Mouse (Mus musculus) lung, embryonic 16.5 days (tissue): ENCODE measurements around the gene Hba-a1. TPM values are rescaled to one million over a fixed set of nuclear protein-coding genes. Genes with fewer than 3 reads are reported as not detected.
"Not testable (repeated sequence)": the region's sequence is repeated elsewhere in the genome, so short reads cannot be mapped to it uniquely, and the experiment has no call there.

ENCODE experiments used
- ATAC-seq: fragments of 200-750 bp; cut with Nextera tagmentation; 2 replicates; pipeline ENCODE4 v1.8.0; 2017; ENCODE audit warnings: low read depth, mild to moderate bottlenecking, moderate library complexity
- H3K27ac ChIP-seq: fragments of 300-500 bp; sonication (generic); 2 replicates; pipeline ENCODE4 v1.5.1; 2014; ENCODE audit warnings: mild to moderate bottlenecking, control low read depth, low read length
- H3K27me3 ChIP-seq: fragments of 300-500 bp; sonication (generic); 2 replicates; pipeline ENCODE4 v1.6.1; 2014; ENCODE audit warnings: low read depth, low read length, mixed read lengths; ENCODE audit not compliant: control insufficient read depth, insufficient read depth
- H3K36me3 ChIP-seq: fragments of 300-500 bp; sonication (generic); 2 replicates; pipeline ENCODE4 v1.6.1; 2014; ENCODE audit warnings: low read length; ENCODE audit not compliant: control insufficient read depth, insufficient read depth
- H3K4me1 ChIP-seq: fragments of 300-500 bp; sonication (generic); replicated peaks from 2 replicates; pipeline ENCODE4 v1.6.1; 2014; ENCODE audit warnings: low read length, mixed read lengths; ENCODE audit not compliant: control insufficient read depth, insufficient read depth
- H3K4me2 ChIP-seq: fragments of 300-500 bp; sonication (generic); 2 replicates; pipeline ENCODE4 v1.6.1; 2014; ENCODE audit warnings: low read depth, low read length, control low read depth
- H3K4me3 ChIP-seq: fragments of 300-500 bp; sonication (generic); 2 replicates; pipeline ENCODE4 v1.5.1; 2014; ENCODE audit warnings: mild to moderate bottlenecking, low read length, control low read depth
- H3K9ac ChIP-seq: fragments of 300-500 bp; sonication (generic); 2 replicates; pipeline ENCODE4 v1.6.1; 2014; ENCODE audit warnings: low read length, control low read depth
- H3K9me3 ChIP-seq: fragments of 300-500 bp; sonication (generic); 2 replicates; pipeline ENCODE4 v1.6.1; 2016; ENCODE audit warnings: low read length; ENCODE audit not compliant: control insufficient read depth
- WGBS: fragments of 180-500 bp; shearing (Covaris S2); extraction: QIAGEN DNeasy Blood & Tissue Kit; methylation state at CpG from one replicate; pipeline ENCODE4 v1.1.7; 2014; 5-methylcytosine and 5-hydroxymethylcytosine counted together
- polyA plus RNA-seq: library from polyadenylated mRNA; unstranded; fragments of >200 nt; fragmentation: Nextera tagmentation; extraction: Ambion mirVana; gene quantifications from 2 replicates; pipeline ENCODE4 v1.2.1, GENCODE M21; 2015

Gene Hba-a1
- polyA plus RNA-seq, result 8,555 and 10,091 TPM in 2 replicates

DNA sequence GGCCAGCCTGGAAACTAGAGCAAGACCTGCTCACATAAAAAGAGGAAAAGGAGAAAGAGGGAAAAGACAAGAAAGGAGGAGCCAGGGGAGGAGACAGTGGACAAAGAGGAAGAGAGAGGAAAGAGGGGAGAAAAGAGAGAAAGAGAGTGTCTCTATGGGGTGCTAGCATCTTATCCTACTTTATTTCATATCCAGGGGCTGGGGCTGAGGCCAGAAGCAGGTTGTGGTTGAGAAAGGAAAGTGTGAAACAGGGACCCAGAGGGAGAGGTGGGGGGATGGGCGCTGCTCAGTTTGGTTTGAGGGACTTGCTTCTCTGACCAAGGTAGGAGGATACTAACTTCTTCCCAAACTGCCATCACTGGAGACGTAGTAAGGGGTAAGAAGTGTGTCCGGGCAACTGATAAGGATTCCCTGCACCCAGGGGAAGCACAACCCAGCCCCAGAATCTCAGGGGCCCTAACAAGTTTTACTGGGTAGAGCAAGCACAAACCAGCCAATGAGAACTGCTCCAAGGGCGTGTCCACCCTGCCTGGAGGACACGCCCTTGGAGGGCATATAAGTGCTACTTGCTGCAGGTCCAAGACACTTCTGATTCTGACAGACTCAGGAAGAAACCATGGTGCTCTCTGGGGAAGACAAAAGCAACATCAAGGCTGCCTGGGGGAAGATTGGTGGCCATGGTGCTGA lies at the start of gene Hba-a1:
Gene Hba-a1 (plus strand): TSS at position 421 of the 687 bp plus-strand sequence.
- H3K36me3 ChIP-seq, H3K9me3 ChIP-seq, H3K27ac ChIP-seq, H3K4me1 ChIP-seq, H3K27me3 ChIP-seq, H3K4me3 ChIP-seq, H3K4me2 ChIP-seq, H3K9ac ChIP-seq, ATAC-seq: not testable (repeated sequence)
- WGBS, result no CpG with 5 or more reads among the region's 5 CpGs

GRCm38 (mm10) chr11:32233895-32234294 lies 49.4 kb upstream of the Hba-a1 start:
- no peak overlapping the region for H3K4me3 ChIP-seq
- H3K9ac ChIP-seq, result no peak overlapping the region
- 86% methylated on average over 3 of the region's 3 CpGs for WGBS
- H3K27ac ChIP-seq, result no peak overlapping the region
- no peak overlapping the region for H3K4me2 ChIP-seq
- no peaks in the 10 kb centered on the region for H3K27me3 ChIP-seq
- no peaks in the 10 kb centered on the region for H3K9me3 ChIP-seq
- ATAC-seq, result no peak
- peaks cover 9% of the 10 kb centered on the region for H3K4me1 ChIP-seq
- H3K36me3 ChIP-seq, result peaks cover 33% of the 10 kb centered on the region

DNA sequence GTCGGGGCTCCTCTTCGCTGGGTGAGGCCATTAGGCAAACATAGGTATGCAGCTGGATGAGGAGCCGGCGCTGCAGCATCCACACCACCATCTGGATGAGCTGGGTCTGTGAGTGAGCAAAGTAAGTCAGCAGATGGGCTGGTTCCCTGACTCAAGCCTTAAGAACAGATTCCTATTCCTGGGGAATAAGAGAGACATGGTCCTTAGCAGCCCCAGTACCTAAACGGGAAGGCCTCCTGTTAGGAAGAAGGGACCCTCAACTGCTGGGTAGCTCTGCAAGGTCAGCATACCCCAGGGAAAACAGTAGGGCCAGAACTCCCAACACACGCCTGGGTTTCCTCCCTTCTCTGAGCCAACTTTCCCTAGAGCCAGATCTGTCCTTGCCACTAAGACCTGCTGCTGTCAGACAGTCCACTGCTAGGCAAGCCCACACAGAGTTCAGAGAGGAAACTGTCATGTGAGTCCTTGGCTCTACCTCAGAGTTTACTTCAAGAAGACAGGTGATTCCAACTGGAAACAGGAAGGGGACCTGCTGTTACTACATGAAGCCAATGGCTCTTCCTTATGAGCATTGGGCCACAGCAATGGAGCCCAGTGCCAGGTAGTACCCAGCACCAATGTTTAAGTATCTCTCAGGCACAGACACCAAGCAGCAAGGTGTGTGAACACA lies 48.4 kb upstream of the Hba-a1 start:
- Histone ChIP-seq H3K36me3 (peaks cover 40% of the 10 kb centered on the region), H3K4me1 (peaks cover 9% of the 10 kb centered on the region), H3K4me2 (no peak overlapping the region), H3K9me3 (no peaks in the 10 kb centered on the region), H3K27ac (peak overlapping the region; percentile 44; the same call in 1 of the 2 replicates), H3K4me3 (no peak overlapping the region), H3K9ac (no peak overlapping the region), H3K27me3 (no peaks in the 10 kb centered on the region)
- 81% methylated on average over 6 of the region's 6 CpGs for WGBS
- ATAC-seq, result no peak

- Histone ChIP-seq H3K27me3 (no peaks in the 10 kb centered on the region), H3K27ac (peak overlapping the region; percentile 44; the same call in 1 of the 2 replicates), H3K4me2 (no peak overlapping the region), H3K36me3 (peaks cover 34% of the 10 kb centered on the region), H3K9ac (no peak overlapping the region), H3K4me1 (peaks cover 9% of the 10 kb centered on the region), H3K4me3 (no peak overlapping the region), H3K9me3 (no peaks in the 10 kb centered on the region)
- peak; percentile 73 for ATAC-seq
- 34% methylated on average over 3 of the region's 3 CpGs for WGBS
These were observed 47.7 kb upstream of the Hba-a1 start for GRCm38 (mm10) chr11:32235646-32236045.

DNA sequence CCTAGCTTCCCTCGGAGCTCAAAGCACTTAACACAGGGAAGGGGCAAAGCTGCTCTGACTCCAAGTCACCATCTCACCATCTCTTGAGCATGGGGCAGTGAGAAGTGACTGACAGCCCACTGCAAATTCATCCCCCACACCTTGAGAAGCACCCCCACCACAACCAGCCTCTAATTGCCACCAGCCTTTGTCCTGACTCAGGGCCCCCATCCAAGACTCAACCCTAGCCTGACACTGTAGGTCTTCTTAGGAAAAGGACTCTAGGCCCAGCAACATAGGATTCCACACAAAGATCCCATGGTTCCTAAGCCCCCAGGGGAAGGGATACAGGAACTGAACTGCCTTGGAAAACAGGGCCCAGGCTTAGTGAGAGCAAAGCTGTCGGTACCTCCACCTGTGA lies 47.2 kb upstream of the Hba-a1 start:
- Histone ChIP-seq H3K4me1 (peaks cover 9% of the 10 kb centered on the region), H3K9me3 (no peaks in the 10 kb centered on the region), H3K27ac (no peak overlapping the region), H3K4me3 (no peak overlapping the region), H3K4me2 (no peak overlapping the region), H3K27me3 (no peaks in the 10 kb centered on the region), H3K9ac (no peak overlapping the region), H3K36me3 (peaks cover 33% of the 10 kb centered on the region)
- no peak for ATAC-seq
- 66% methylated on average over 2 of the region's 2 CpGs for whole genome bisulfite sequencing

DNA sequence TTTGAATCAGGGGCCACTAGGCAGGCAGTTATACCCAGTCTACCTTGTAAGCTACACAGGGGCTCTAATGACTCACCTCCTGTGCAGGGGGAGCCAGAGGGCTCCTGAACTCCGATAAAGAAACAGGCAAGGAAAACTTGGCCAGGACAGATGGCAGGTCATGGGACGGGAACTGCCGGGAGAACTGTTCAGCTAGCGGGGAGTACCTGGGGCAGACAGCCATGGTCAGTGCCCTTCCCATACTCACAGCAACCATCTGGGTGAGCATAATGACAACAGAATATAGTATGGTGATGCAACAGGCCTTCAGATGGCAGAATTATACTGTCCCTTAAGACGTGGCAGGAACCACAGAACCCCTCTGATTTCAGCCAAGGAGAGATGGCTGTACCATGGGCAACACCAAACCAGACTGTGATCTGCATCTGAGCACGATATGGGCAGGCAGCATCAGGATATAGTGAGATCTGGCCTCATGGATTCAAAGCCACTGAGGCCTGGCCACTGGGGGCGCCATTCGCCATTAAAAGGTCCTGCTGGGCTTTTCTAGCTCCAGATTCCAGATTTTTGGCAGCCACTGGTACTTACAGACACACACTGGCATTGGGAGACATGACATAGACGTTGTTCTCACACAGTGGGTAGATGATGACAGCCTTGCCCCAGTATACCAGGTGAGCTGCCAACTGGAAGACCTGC lies 46.5 kb upstream of the Hba-a1 start:
- peaks cover 29% of the 10 kb centered on the region for H3K36me3 ChIP-seq
- H3K9me3 ChIP-seq, result no peaks in the 10 kb centered on the region
- H3K9ac ChIP-seq, result no peak overlapping the region
- no peak for ATAC-seq
- H3K27ac ChIP-seq, result no peak overlapping the region
- no peak overlapping the region for H3K4me3 ChIP-seq
- peaks cover 9% of the 10 kb centered on the region for H3K4me1 ChIP-seq
- no peaks in the 10 kb centered on the region for H3K27me3 ChIP-seq
- 57% methylated on average over 9 of the region's 9 CpGs for WGBS
- H3K4me2 ChIP-seq, result no peak overlapping the region

DNA sequence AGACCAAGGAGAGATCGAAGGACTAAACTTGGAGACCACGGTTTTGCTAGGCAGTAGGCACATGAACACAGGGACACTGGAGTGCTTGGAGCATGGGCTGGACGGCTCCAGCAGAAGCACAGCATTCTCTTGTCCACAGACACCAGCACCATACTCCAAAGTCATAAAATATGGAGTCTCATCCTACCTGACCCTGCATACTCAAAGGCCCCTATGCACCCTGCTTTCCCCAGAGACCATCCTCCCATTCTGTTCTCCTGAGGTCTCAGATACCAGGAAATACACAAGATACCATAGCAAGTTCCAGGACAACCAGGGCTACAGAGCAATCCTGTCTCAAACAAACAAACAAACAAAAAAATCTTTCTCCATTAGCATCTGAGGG lies 45.9 kb upstream of the Hba-a1 start:
- no peak for ATAC-seq
- H3K9me3 ChIP-seq, result no peaks in the 10 kb centered on the region

GRCm38 (mm10) chr11:32238093-32238860 lies 45.0 kb upstream of the Hba-a1 start:
- Histone ChIP-seq H3K9me3 (no peaks in the 10 kb centered on the region), H3K4me2 (no peak overlapping the region), H3K9ac (no peak overlapping the region), H3K27ac (no peak overlapping the region), H3K4me1 (peaks cover 9% of the 10 kb centered on the region), H3K27me3 (no peaks in the 10 kb centered on the region), H3K36me3 (peaks cover 21% of the 10 kb centered on the region), H3K4me3 (no peak overlapping the region)
- WGBS, result 68% methylated on average over 5 of the region's 5 CpGs
- 0 out of 2 replicates have a peak, but pooled peaks have one; percentile 37 for ATAC-seq

More for the DNA sequence above, 45.9 kb upstream of the Hba-a1 start:
- H3K9ac ChIP-seq, result no peak overlapping the region
- no peak overlapping the region for H3K27ac ChIP-seq
- H3K4me3 ChIP-seq, result no peak overlapping the region
- H3K36me3 ChIP-seq, result peaks cover 25% of the 10 kb centered on the region
- H3K4me2 ChIP-seq, result no peak overlapping the region
- H3K27me3 ChIP-seq, result no peaks in the 10 kb centered on the region
- peaks cover 9% of the 10 kb centered on the region for H3K4me1 ChIP-seq
- WGBS, result 89% methylated on average over 3 of the region's 3 CpGs

DNA sequence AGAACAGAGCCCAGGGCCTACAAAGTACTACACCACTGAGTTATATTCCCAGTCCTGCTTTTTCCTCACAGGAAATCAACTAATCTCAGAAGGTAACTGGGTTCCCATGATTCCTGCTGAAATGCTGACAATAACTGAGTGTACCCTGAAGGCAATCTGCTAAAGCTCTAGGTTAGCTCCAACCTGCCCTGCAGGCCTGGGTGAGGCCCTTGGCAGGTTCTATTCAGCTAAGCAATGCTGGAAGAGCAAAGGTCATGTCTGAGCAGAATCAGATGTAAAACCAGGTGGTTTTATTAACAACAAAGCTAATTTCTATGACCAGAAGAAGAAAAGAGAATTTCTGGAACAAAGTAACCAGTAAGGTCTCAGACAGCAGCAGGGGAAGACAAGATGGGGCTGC lies 41.9 kb upstream of the Hba-a1 start:
- Histone ChIP-seq H3K36me3 (peaks cover 14% of the 10 kb centered on the region), H3K27ac (no peak overlapping the region), H3K4me3 (no peak overlapping the region), H3K4me1 (no peaks in the 10 kb centered on the region; the same call in 1 of the 2 replicates), H3K4me2 (no peak overlapping the region), H3K9ac (no peak overlapping the region), H3K9me3 (no peaks in the 10 kb centered on the region), H3K27me3 (no peaks in the 10 kb centered on the region)
- ATAC-seq, result no peak
